Mouse (Mus musculus): ENCODE results near the gene Rnf39.

- TF ChIP-seq CTCF (IDR thresholded peaks at IDR 0.05; ENCODE audit: low read depth) = no peak
- no peak for TF ChIP-seq EP300 (optimal IDR thresholded peaks at IDR 0.05)
Measured at GRCm38 (mm10) chr17:36995448-36995847, 52.7 kb downstream of the Rnf39 start.
